Mouse (Mus musculus) monocyte, adult 2 months (primary cell): ENCODE results near the gene Lhx2.

Experiments used
- DNase-seq, 2 experiments: peaks; one replicate each; pipeline ENCODE4 v3.0.0; 2022; ENCODE audit warnings: low spot score in 2 of 2, low read depth in 1 of 2

Gene Lhx2

GRCm38 (mm10) chr2:38405356-38405755, 66.3 kb downstream of the Lhx2 start:
- no peak for DNase-seq

GRCm38 (mm10) chr2:38409309-38409708, 70.2 kb downstream of the Lhx2 start:
- DNase-seq: no peak

- DNase-seq: no peak
These were observed 71.1 kb downstream of the Lhx2 start for GRCm38 (mm10) chr2:38410227-38410626.

GRCm38 (mm10) chr2:38412599-38413177, 73.6 kb downstream of the Lhx2 start:
- DNase-seq: no peak

GRCm38 (mm10) chr2:38417970-38418369, 78.9 kb downstream of the Lhx2 start:
- DNase-seq: no peak
